Mouse (Mus musculus) stomach, embryonic 14.5 days (tissue): ENCODE measurements around the gene Mafk. TPM values are rescaled to one million over a fixed set of nuclear protein-coding genes. Genes with fewer than 3 reads are reported as not detected.

Source experiments
- microRNA-seq: library from miRNA; unstranded; fragments of <30 nt; microRNA quantifications from one replicate; pipeline ENCODE4, GENCODE M21; 2016
- polyA plus RNA-seq: library from polyadenylated mRNA; unstranded; fragments of >200 nt; fragmentation: Nextera tagmentation; extraction: Ambion mirVana; gene quantifications from 2 replicates; pipeline ENCODE4 v1.2.1, GENCODE M21; 2014

Mafk gene
- polyA plus RNA-seq, 1 experiment from 2014 or later: 7.1 TPM

Small RNA genes within 50 kb of the gene (microRNA-seq; reads per million reads assigned to microRNA genes)
- gene Mir7037: not detected

Other genes with a start within 250 kb of the Mafk start
- not detected in 2 replicates for gene Uncx, start 248.0 kb upstream of the Mafk start, polyA plus RNA-seq
- 5.9 and 6.6 TPM in 2 replicates for gene Micall2, start 55.2 kb upstream of the Mafk start, polyA plus RNA-seq
- 27.3 and 35.3 TPM in 2 replicates for gene Ints1, start 15.8 kb upstream of the Mafk start, polyA plus RNA-seq
- 9.0 and 10.3 TPM in 2 replicates for gene Tmem184a, start 28.4 kb downstream of the Mafk start, polyA plus RNA-seq
- not detected in 2 replicates for gene Gm26938, start 34.9 kb downstream of the Mafk start, polyA plus RNA-seq
- gene Psmg3, start 35.4 kb downstream of the Mafk start, polyA plus RNA-seq: 61.3 and 72.7 TPM in 2 replicates
- 0.09 and 0.17 TPM in 2 replicates for gene Elfn1, start 116.4 kb downstream of the Mafk start, polyA plus RNA-seq